Mouse (Mus musculus) midbrain, embryonic 12.5 days (tissue): ENCODE measurements around the gene Scgb1a1. TPM values are rescaled to one million over a fixed set of nuclear protein-coding genes. Genes with fewer than 3 reads are reported as not detected.
A peak's percentile ranks its signal among the peaks of the same experiment; 100 is the strongest.

Source experiments
- ATAC-seq: fragments of 200-750 bp; cut with Nextera tagmentation; 2 replicates; pipeline ENCODE4 v1.8.0; 2017; ENCODE audit warnings: low read depth, moderate TSS enrichment, moderate library complexity; ENCODE audit not compliant: low FRiP score
- H3K27ac ChIP-seq: fragments of 300-500 bp; sonication (generic); replicated peaks from 2 replicates; pipeline ENCODE4 v1.5.1; 2016; ENCODE audit warnings: mild to moderate bottlenecking
- H3K27me3 ChIP-seq: fragments of 300-500 bp; sonication (generic); 2 replicates; pipeline ENCODE4 v1.6.1; 2016; ENCODE audit warnings: mild to moderate bottlenecking
- H3K36me3 ChIP-seq: fragments of 300-500 bp; sonication (generic); 2 replicates; pipeline ENCODE4 v1.6.1; 2016
- H3K4me1 ChIP-seq: fragments of 300-500 bp; sonication (generic); 2 replicates; pipeline ENCODE4 v1.6.1; 2016
- H3K4me2 ChIP-seq: fragments of 300-500 bp; sonication (generic); replicated peaks from 2 replicates; pipeline ENCODE4 v1.6.1; 2016; ENCODE audit warnings: mild to moderate bottlenecking, moderate library complexity
- H3K4me3 ChIP-seq: fragments of 300-500 bp; sonication (generic); 2 replicates; pipeline ENCODE4 v1.5.1; 2016; ENCODE audit warnings: mild to moderate bottlenecking
- H3K9ac ChIP-seq: fragments of 300-500 bp; sonication (generic); replicated peaks from 2 replicates; pipeline ENCODE4 v1.6.1; 2016; ENCODE audit warnings: mild to moderate bottlenecking, moderate library complexity
- H3K9me3 ChIP-seq: fragments of 300-500 bp; sonication (generic); 2 replicates; pipeline ENCODE4 v1.6.1; 2016; ENCODE audit warnings: mild to moderate bottlenecking
- WGBS: fragments of 180-500 bp; shearing (Covaris S2); methylation state at CpG from one replicate; pipeline ENCODE4 v1.1.7; 2016; 5-methylcytosine and 5-hydroxymethylcytosine counted together
- polyA plus RNA-seq: library from polyadenylated mRNA; unstranded; fragments of >200 nt; fragmentation: Nextera tagmentation; extraction: Ambion mirVana; gene quantifications from 2 replicates; pipeline ENCODE4 v1.2.1, GENCODE M21; 2016

Gene Scgb1a1
- polyA plus RNA-seq, 1 experiment from 2014 or later, result not detected

GRCm38 (mm10) chr19:9112043-9112442 is 24.3 kb upstream of the Scgb1a1 start:
- WGBS, result 68% methylated on average over 8 of the region's 8 CpGs

GRCm38 (mm10) chr19:9110182-9110869 is 22.6 kb upstream of the Scgb1a1 start:
- Histone ChIP-seq H3K27me3 (no peaks in the 10 kb centered on the region), H3K9me3 (no peaks in the 10 kb centered on the region), H3K9ac (no peak overlapping the region), H3K4me2 (no peak overlapping the region), H3K4me1 (no peaks in the 10 kb centered on the region), H3K4me3 (no peak overlapping the region), H3K27ac (no peak overlapping the region), H3K36me3 (0 out of 2 replicates have a peak, but pooled peaks cover 3% of the 10 kb centered on the region)
- peak; percentile 89 for ATAC-seq
- 54% methylated on average over 4 of the region's 4 CpGs for WGBS

More at GRCm38 (mm10) chr19:9112043-9112442, 24.3 kb upstream of the Scgb1a1 start:
- Histone ChIP-seq H3K36me3 (0 out of 2 replicates have a peak, but pooled peaks cover 6% of the 10 kb centered on the region), H3K9me3 (no peaks in the 10 kb centered on the region), H3K27me3 (no peaks in the 10 kb centered on the region), H3K4me2 (no peak overlapping the region), H3K27ac (no peak overlapping the region), H3K9ac (no peak overlapping the region), H3K4me1 (no peaks in the 10 kb centered on the region), H3K4me3 (no peak overlapping the region)
- no peak for ATAC-seq

- Histone ChIP-seq H3K27me3 (no peaks in the 10 kb centered on the region), H3K9me3 (no peaks in the 10 kb centered on the region), H3K27ac (no peak overlapping the region), H3K4me2 (no peak overlapping the region), H3K9ac (no peak overlapping the region), H3K4me3 (no peak overlapping the region), H3K36me3 (0 out of 2 replicates have a peak, but pooled peaks cover 3% of the 10 kb centered on the region), H3K4me1 (no peaks in the 10 kb centered on the region)
- no peak for ATAC-seq
- WGBS, result 93% methylated on average over 1 of the region's 1 CpGs
Measured at GRCm38 (mm10) chr19:9108536-9108935, 20.8 kb upstream of the Scgb1a1 start.

GRCm38 (mm10) chr19:9107379-9107755 is 19.6 kb upstream of the Scgb1a1 start:
- Histone ChIP-seq H3K4me1 (no peaks in the 10 kb centered on the region), H3K4me3 (no peak overlapping the region), H3K9me3 (no peaks in the 10 kb centered on the region), H3K36me3 (no peaks in the 10 kb centered on the region), H3K4me2 (no peak overlapping the region), H3K9ac (no peak overlapping the region), H3K27ac (no peak overlapping the region), H3K27me3 (no peaks in the 10 kb centered on the region)
- no peak for ATAC-seq
- WGBS, result 82% methylated on average over 1 of the region's 1 CpGs

- H3K4me3 ChIP-seq, result no peak overlapping the region
- H3K4me1 ChIP-seq, result no peaks in the 10 kb centered on the region
- ATAC-seq, result no peak
- H3K9ac ChIP-seq, result no peak overlapping the region
- H3K27me3 ChIP-seq, result no peaks in the 10 kb centered on the region
- no peaks in the 10 kb centered on the region for H3K9me3 ChIP-seq
- no peaks in the 10 kb centered on the region for H3K36me3 ChIP-seq
- 66% methylated on average over 4 of the region's 4 CpGs for WGBS
- H3K4me2 ChIP-seq, result no peak overlapping the region
- no peak overlapping the region for H3K27ac ChIP-seq
Measured at GRCm38 (mm10) chr19:9106751-9107378, 19.1 kb upstream of the Scgb1a1 start.

- Histone ChIP-seq H3K9me3 (no peaks in the 10 kb centered on the region), H3K4me2 (no peak overlapping the region), H3K27me3 (no peaks in the 10 kb centered on the region), H3K36me3 (no peaks in the 10 kb centered on the region), H3K4me3 (no peak overlapping the region), H3K27ac (no peak overlapping the region), H3K9ac (no peak overlapping the region), H3K4me1 (no peaks in the 10 kb centered on the region)
- WGBS, result 77% methylated on average over 5 of the region's 5 CpGs
- no peak for ATAC-seq
Measured at GRCm38 (mm10) chr19:9106096-9106495, 18.3 kb upstream of the Scgb1a1 start.

GRCm38 (mm10) chr19:9105101-9105685 is 17.4 kb upstream of the Scgb1a1 start:
- H3K9ac ChIP-seq, result no peak overlapping the region
- no peak for ATAC-seq
- WGBS, result 61% methylated on average over 3 of the region's 3 CpGs

GRCm38 (mm10) chr19:9103986-9104385 is 16.2 kb upstream of the Scgb1a1 start:
- no peaks in the 10 kb centered on the region for H3K36me3 ChIP-seq

More at GRCm38 (mm10) chr19:9105101-9105685, 17.4 kb upstream of the Scgb1a1 start:
- no peak overlapping the region for H3K4me3 ChIP-seq
- H3K36me3 ChIP-seq, result no peaks in the 10 kb centered on the region
- H3K4me2 ChIP-seq, result no peak overlapping the region
- H3K4me1 ChIP-seq, result no peaks in the 10 kb centered on the region
- no peaks in the 10 kb centered on the region; the same call in 1 of the 2 replicates for H3K27me3 ChIP-seq
- no peak overlapping the region for H3K27ac ChIP-seq
- H3K9me3 ChIP-seq, result no peaks in the 10 kb centered on the region

GRCm38 (mm10) chr19:9101062-9101457 is 13.3 kb upstream of the Scgb1a1 start:
- 70% methylated on average over 2 of the region's 2 CpGs for WGBS
- Histone ChIP-seq H3K27ac (no peak overlapping the region), H3K4me1 (no peaks in the 10 kb centered on the region), H3K4me2 (no peak overlapping the region), H3K36me3 (no peaks in the 10 kb centered on the region), H3K4me3 (no peak overlapping the region), H3K27me3 (no peaks in the 10 kb centered on the region; the same call in 1 of the 2 replicates), H3K9me3 (no peaks in the 10 kb centered on the region), H3K9ac (no peak overlapping the region)
- ATAC-seq, result no peak

More at GRCm38 (mm10) chr19:9103986-9104385, 16.2 kb upstream of the Scgb1a1 start:
- H3K9ac ChIP-seq, result no peak overlapping the region
- no peak overlapping the region for H3K4me2 ChIP-seq
- no peaks in the 10 kb centered on the region for H3K4me1 ChIP-seq
- ATAC-seq, result no peak
- no peak overlapping the region for H3K4me3 ChIP-seq
- H3K27me3 ChIP-seq, result no peaks in the 10 kb centered on the region; the same call in 1 of the 2 replicates
- H3K9me3 ChIP-seq, result no peaks in the 10 kb centered on the region
- H3K27ac ChIP-seq, result no peak overlapping the region
- 86% methylated on average over 4 of the region's 4 CpGs for whole genome bisulfite sequencing

- H3K36me3 ChIP-seq, result no peaks in the 10 kb centered on the region
- no peak overlapping the region for H3K27ac ChIP-seq
- no peak overlapping the region for H3K4me3 ChIP-seq
- no peaks in the 10 kb centered on the region for H3K9me3 ChIP-seq
- no peak for ATAC-seq
- H3K4me1 ChIP-seq, result no peaks in the 10 kb centered on the region
- H3K27me3 ChIP-seq, result no peaks in the 10 kb centered on the region; the same call in 1 of the 2 replicates
- H3K4me2 ChIP-seq, result no peak overlapping the region
- no peak overlapping the region for H3K9ac ChIP-seq
- 86% methylated on average over 17 of the region's 17 CpGs for WGBS
Measured at GRCm38 (mm10) chr19:9100297-9101061, 12.7 kb upstream of the Scgb1a1 start.

GRCm38 (mm10) chr19:9099751-9100150 is 12.0 kb upstream of the Scgb1a1 start:
- H3K4me2 ChIP-seq, result no peak overlapping the region
- no peaks in the 10 kb centered on the region; the same call in 1 of the 2 replicates for H3K27me3 ChIP-seq
- H3K4me3 ChIP-seq, result no peak overlapping the region
- no peaks in the 10 kb centered on the region for H3K9me3 ChIP-seq
- no peak for ATAC-seq
- no peaks in the 10 kb centered on the region for H3K36me3 ChIP-seq
- H3K9ac ChIP-seq, result no peak overlapping the region
- WGBS, result 91% methylated on average over 8 of the region's 8 CpGs
- H3K27ac ChIP-seq, result no peak overlapping the region
- no peaks in the 10 kb centered on the region for H3K4me1 ChIP-seq
